Mouse (Mus musculus) embryonic facial prominence, embryonic 14.5 days (tissue): ENCODE data around the gene Hspa4l. TPM values are rescaled to one million over a fixed set of nuclear protein-coding genes. Genes with fewer than 3 reads are reported as not detected.

Experiments used
- ATAC-seq: fragments of 200-750 bp; cut with Nextera tagmentation; 2 replicates; pipeline ENCODE4 v1.8.0; 2017; ENCODE audit warnings: low read depth, moderate number of reproducible peaks, moderate TSS enrichment
- DNase-seq: peaks from one replicate; pipeline ENCODE4 v3.0.0-alpha.2; 2015; ENCODE audit warnings: low spot score
- H3K27ac ChIP-seq: fragments of 300-500 bp; sonication (generic); replicated peaks from 2 replicates; pipeline ENCODE4 v1.5.1; 2014; ENCODE audit warnings: low read depth, mild to moderate bottlenecking, low read length, moderate library complexity
- H3K27me3 ChIP-seq: fragments of 300-500 bp; sonication (generic); replicated peaks from 2 replicates; pipeline ENCODE4 v1.6.1; 2014; ENCODE audit warnings: low read length; ENCODE audit not compliant: control insufficient read depth, insufficient read depth
- H3K36me3 ChIP-seq: fragments of 300-500 bp; sonication (generic); 2 replicates; pipeline ENCODE4 v1.6.1; 2014; ENCODE audit warnings: low read length, mixed read lengths; ENCODE audit not compliant: control insufficient read depth, insufficient read depth
- H3K4me1 ChIP-seq: fragments of 300-500 bp; sonication (generic); 2 replicates; pipeline ENCODE4 v1.6.1; 2014; ENCODE audit warnings: antibody characterized with exemption, low read length; ENCODE audit not compliant: control insufficient read depth, insufficient read depth
- H3K4me2 ChIP-seq: fragments of 300-500 bp; sonication (generic); 2 replicates; pipeline ENCODE4 v1.6.1; 2014; ENCODE audit warnings: low read depth, mild to moderate bottlenecking, low read length, moderate library complexity, mixed read lengths
- H3K4me3 ChIP-seq: fragments of 300-500 bp; sonication (generic); 2 replicates; pipeline ENCODE4 v1.5.1; 2014; ENCODE audit warnings: low read depth, mild to moderate bottlenecking, low read length
- H3K9ac ChIP-seq: fragments of 300-500 bp; sonication (generic); 2 replicates; pipeline ENCODE4 v1.6.1; 2014; ENCODE audit warnings: low read depth, mild to moderate bottlenecking, low read length, moderate library complexity, mixed read lengths
- H3K9me3 ChIP-seq: fragments of 300-500 bp; sonication (generic); 2 replicates; pipeline ENCODE4 v1.6.1; 2016; ENCODE audit warnings: low read length; ENCODE audit not compliant: control insufficient read depth
- WGBS: fragments of 180-500 bp; shearing (Covaris S2); extraction: QIAGEN DNeasy Blood & Tissue Kit; methylation state at CpG from one replicate; pipeline ENCODE4 v1.1.7; 2014; 5-methylcytosine and 5-hydroxymethylcytosine counted together
- polyA plus RNA-seq: library from polyadenylated mRNA; unstranded; fragments of >200 nt; fragmentation: Nextera tagmentation; extraction: Ambion mirVana; gene quantifications from 2 replicates; pipeline ENCODE4 v1.2.1, GENCODE M21; 2014

The Hspa4l gene
- polyA plus RNA-seq, 1 experiment from 2014 or later, result 23.9 TPM

DNA sequence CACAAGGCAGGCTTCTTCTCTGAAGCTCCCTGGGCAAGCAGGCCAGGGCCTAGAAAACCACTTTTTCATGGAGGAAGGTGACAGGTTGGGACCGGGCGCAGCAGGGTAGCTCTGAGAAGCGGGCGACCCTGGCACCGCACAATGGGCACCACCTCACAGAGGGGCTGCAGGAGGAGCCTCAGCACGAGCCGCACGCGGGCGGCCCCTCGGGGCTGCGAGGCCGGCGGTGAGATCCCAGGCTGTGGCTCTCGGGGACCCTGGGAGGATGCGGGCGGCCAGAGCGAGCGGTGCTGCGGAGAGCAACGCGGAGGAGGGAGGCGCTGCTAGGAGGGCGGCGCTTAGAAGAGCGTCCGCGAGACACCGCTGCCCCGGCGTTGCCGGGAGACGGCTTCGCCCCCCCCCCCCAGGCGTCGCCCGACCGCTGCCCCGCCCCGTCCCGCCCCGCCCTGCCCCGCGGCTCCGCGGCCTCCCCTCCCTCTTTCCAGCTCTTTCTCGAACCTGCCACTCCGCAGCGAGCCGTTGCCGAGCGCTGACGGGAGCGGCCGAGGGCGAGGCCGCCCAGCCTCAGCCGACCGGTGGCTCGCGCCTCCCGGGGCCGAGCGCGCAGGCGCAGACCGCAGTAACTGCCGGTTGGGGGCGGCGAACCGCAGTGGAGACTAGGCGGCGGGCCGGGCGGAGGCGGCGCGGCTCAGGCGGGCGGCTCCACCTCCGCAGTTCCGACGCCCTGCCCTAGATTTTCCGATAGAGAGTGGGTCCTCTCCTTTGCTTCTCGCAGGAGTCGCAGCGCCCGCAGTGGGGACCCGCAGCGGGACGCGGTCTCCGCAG, 753 bp downstream of the Hspa4l start:
- Histone ChIP-seq H3K4me3 (peak overlapping the region; percentile 71), H3K4me2 (peak overlapping the region; percentile 94), H3K4me1 (peaks cover 11% of the 10 kb centered on the region), H3K36me3 (no peaks in the 10 kb centered on the region), H3K9me3 (no peaks in the 10 kb centered on the region), H3K27ac (peak overlapping the region; percentile 68), H3K9ac (peak overlapping the region; percentile 72), H3K27me3 (peaks cover 8% of the 10 kb centered on the region; the same call in 1 of the 2 replicates)
- WGBS, result under 1% methylated on average over 33 of the region's 93 CpGs
- peak; percentile 93 for DNase-seq
- ATAC-seq, result peak; percentile 96

DNA sequence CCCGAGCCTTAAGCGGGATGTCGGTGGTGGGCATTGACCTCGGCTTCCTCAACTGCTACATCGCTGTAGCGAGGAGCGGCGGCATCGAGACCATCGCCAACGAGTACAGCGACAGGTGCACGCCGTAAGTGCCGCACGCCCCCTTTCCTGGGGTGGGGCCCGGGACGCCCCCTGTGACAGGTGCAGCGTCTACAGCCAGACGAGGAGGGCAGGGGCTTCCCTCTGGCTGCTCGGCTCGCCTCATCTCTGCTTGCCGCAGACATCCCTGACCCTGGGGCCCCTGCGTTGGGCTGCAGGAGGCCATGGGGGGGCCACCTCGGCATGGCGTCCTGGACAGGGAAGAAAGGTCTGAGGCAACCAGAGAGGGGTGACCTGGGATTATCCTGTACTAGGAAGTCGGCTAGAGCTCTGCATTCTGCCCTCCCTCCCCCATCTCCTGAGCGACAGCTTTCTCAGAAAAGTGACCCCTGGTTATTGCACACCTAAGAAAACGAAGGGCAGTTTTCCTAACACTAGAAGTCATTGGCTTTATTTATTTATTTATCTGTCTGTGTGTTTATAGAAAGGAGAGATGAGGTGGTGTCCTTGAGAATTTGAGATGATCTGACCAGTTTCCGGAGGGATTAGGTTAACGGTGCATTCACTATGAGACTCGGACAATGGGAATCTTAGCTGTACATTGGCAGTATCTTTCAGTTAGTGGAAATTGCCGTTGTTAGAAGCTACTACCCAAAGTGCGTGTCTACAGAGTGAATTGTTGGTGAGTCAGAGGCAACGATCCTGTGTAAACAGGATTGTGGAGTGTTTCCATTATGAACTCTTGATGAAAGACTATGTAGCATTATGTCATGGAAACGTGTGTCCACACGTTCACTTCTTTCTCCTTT, 1.6 kb downstream of the Hspa4l start:
- Histone ChIP-seq H3K4me2 (peak overlapping the region; percentile 94), H3K9ac (peak overlapping the region; percentile 72), H3K27me3 (peaks cover 8% of the 10 kb centered on the region; the same call in 1 of the 2 replicates), H3K4me1 (peaks cover 11% of the 10 kb centered on the region), H3K36me3 (no peaks in the 10 kb centered on the region), H3K27ac (peak overlapping the region; percentile 68), H3K9me3 (no peaks in the 10 kb centered on the region), H3K4me3 (peak overlapping the region; percentile 71)
- WGBS, result 5% methylated on average over 21 of the region's 37 CpGs
- ATAC-seq (no peak), DNase-seq (peak; percentile 53)

DNA sequence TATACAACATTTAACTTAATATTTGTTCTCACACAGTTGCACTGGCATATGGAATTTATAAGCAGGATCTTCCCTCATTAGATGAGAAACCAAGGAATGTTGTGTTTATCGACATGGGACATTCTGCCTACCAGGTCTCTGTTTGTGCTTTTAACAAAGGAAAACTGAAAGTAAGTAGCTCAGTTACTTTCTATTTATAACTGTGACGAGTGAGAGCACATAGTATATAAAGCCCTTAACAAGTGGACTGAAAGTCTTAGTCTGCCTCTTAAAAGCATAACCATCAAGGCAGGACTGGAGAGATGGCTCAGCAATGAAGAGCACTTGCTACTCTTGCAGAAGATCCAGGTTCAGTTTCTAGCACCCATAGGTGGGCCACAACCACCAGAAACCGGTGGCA, 16.5 kb downstream of the Hspa4l start:
- H3K9ac ChIP-seq, result no peak overlapping the region
- no peak overlapping the region for H3K4me3 ChIP-seq
- no peak overlapping the region for H3K4me2 ChIP-seq
- ATAC-seq, result no peak
- H3K27me3 ChIP-seq, result no peaks in the 10 kb centered on the region
- H3K4me1 ChIP-seq, result no peaks in the 10 kb centered on the region
- no peaks in the 10 kb centered on the region for H3K9me3 ChIP-seq
- no peak for DNase-seq
- no peaks in the 10 kb centered on the region for H3K36me3 ChIP-seq
- 76% methylated on average over 3 of the region's 3 CpGs for WGBS
- H3K27ac ChIP-seq, result no peak overlapping the region

DNA sequence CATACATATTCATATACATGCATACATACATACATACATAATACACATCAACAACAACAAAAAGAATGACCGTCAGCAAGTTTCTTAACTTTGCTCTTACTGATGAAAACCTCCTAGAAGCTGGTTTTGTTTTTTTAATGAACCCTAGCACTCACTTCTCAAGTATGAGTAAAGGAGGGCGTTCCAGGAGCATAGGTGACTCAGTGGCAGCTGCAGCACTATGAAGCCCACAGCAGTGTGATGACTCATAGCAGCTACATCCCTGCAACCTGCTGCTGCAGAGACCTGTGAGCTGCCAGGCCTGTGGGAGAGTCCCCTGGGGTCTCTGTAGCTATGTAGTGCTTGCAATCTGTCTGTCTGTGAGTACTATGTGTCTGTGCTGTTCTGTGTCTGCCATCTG, 17.0 kb downstream of the Hspa4l start:
- H3K4me3 ChIP-seq, result no peak overlapping the region
- no peaks in the 10 kb centered on the region for H3K4me1 ChIP-seq
- no peak overlapping the region for H3K27ac ChIP-seq
- H3K27me3 ChIP-seq, result no peaks in the 10 kb centered on the region
- H3K9ac ChIP-seq, result no peak overlapping the region
- 83% methylated on average over 2 of the region's 2 CpGs for WGBS
- H3K36me3 ChIP-seq, result no peaks in the 10 kb centered on the region
- H3K9me3 ChIP-seq, result no peaks in the 10 kb centered on the region
- DNase-seq (no peak), ATAC-seq (no peak)
- no peak overlapping the region for H3K4me2 ChIP-seq

GRCm38 (mm10) chr3:40793783-40794182, 49.5 kb downstream of the Hspa4l start:
- Histone ChIP-seq H3K36me3 (no peaks in the 10 kb centered on the region), H3K27me3 (no peaks in the 10 kb centered on the region), H3K27ac (no peak overlapping the region), H3K9me3 (no peaks in the 10 kb centered on the region), H3K4me3 (no peak overlapping the region), H3K9ac (no peak overlapping the region), H3K4me1 (no peaks in the 10 kb centered on the region), H3K4me2 (no peak overlapping the region)
- 76% methylated on average over 2 of the region's 2 CpGs for WGBS
- DNase-seq (no peak), ATAC-seq (no peak)

DNA sequence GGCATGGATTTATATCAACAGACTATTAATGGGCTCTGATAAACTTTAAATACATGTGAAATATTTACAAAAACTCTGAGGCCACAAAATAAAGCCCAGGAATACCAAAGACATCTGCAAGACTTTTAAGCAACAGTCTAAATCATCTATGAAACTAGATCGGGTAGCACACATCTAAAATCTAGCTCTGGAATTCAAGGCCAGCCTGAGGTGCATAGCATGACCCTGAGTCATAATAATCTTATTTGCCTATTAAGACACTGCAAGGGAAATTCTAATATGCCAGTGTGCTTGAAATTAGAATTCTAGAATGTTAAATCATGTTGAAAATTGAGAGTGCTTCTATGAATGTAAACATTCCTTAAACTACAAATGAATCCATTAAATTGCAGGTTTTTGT, 53.8 kb downstream of the Hspa4l start:
- H3K9ac ChIP-seq, result no peak overlapping the region
- 65% methylated on average over 1 of the region's 1 CpGs for WGBS

GRCm38 (mm10) chr3:40798500-40798899, 54.2 kb downstream of the Hspa4l start:
- Histone ChIP-seq H3K4me1 (no peaks in the 10 kb centered on the region), H3K27me3 (no peaks in the 10 kb centered on the region), H3K4me2 (no peak overlapping the region), H3K36me3 (peaks cover 7% of the 10 kb centered on the region; the same call in 1 of the 2 replicates), H3K9me3 (no peaks in the 10 kb centered on the region), H3K9ac (no peak overlapping the region), H3K4me3 (no peak overlapping the region), H3K27ac (no peak overlapping the region)
- 39% methylated on average over 7 of the region's 7 CpGs for WGBS
- no peak for ATAC-seq
- peak; percentile 31 for DNase-seq

More for the DNA sequence above, 53.8 kb downstream of the Hspa4l start:
- H3K36me3 ChIP-seq, result peaks cover 7% of the 10 kb centered on the region; the same call in 1 of the 2 replicates
- no peaks in the 10 kb centered on the region for H3K27me3 ChIP-seq
- H3K9me3 ChIP-seq, result no peaks in the 10 kb centered on the region
- no peak overlapping the region for H3K4me3 ChIP-seq
- no peak for ATAC-seq
- no peak overlapping the region for H3K27ac ChIP-seq
- H3K4me1 ChIP-seq, result no peaks in the 10 kb centered on the region
- H3K4me2 ChIP-seq, result no peak overlapping the region
- DNase-seq, result no peak

- ATAC-seq, result peak; percentile 96
- whole genome bisulfite sequencing, result 3% methylated on average over 48 of the region's 66 CpGs
- peak; percentile 99 for DNase-seq
- Histone ChIP-seq H3K4me3 (peak within 1 kb of the TSS; percentile 95), H3K9ac (peak within 1 kb of the TSS; percentile 84), H3K27ac (peak within 1 kb of the TSS; percentile 86), H3K4me1 (no peaks in the 10 kb centered on the region), H3K27me3 (no peaks in the 10 kb centered on the region), H3K36me3 (peaks cover 10% of the 10 kb centered on the region; the same call in 1 of the 2 replicates), H3K9me3 (no peaks in the 10 kb centered on the region), H3K4me2 (peak within 1 kb of the TSS; percentile 87)
Observed at GRCm38 (mm10) chr3:40799530-40800372, 55.5 kb downstream of the Hspa4l start, which contains the start of gene Plk4. TSS of gene Plk4 (plus strand) at chr3:40800019.
